Mouse (Mus musculus) cerebellum, postnatal 4 days (tissue): Measurements from ENCODE around the gene Cyp39a1.

Source experiments
- DNase-seq, 2 experiments: peaks; one replicate each; pipeline ENCODE4 v3.0.0; 2022; ENCODE audit warnings: low spot score in 2 of 2, mixed read lengths in 1 of 2

Cyp39a1 gene

GRCm38 (mm10) chr17:43667290-43667843, at the start of gene Cyp39a1:
TSS of gene Cyp39a1 (plus strand) at chr17:43667425.
- DNase-seq: no peak

GRCm38 (mm10) chr17:43619156-43619555, 48.1 kb upstream of the Cyp39a1 start:
- DNase-seq: no peak

- DNase-seq: no peak
Observed at GRCm38 (mm10) chr17:43622076-43622475, 45.1 kb upstream of the Cyp39a1 start.

- no peak for DNase-seq
Observed at GRCm38 (mm10) chr17:43628246-43628645, 39.0 kb upstream of the Cyp39a1 start.

GRCm38 (mm10) chr17:43629026-43629495, 38.2 kb upstream of the Cyp39a1 start:
- DNase-seq: no peak

- DNase-seq: peak in 1 of 2 experiments; percentile 25
Observed at GRCm38 (mm10) chr17:43629496-43630426, 37.5 kb upstream of the Cyp39a1 start, which contains the start of gene Tdrd6. TSS of gene Tdrd6 (minus strand) at chr17:43630299.

GRCm38 (mm10) chr17:43630427-43630760, 36.8 kb upstream of the Cyp39a1 start:
- DNase-seq: no peak

GRCm38 (mm10) chr17:43637146-43637545, 30.1 kb upstream of the Cyp39a1 start:
- DNase-seq: no peak

- DNase-seq: no peak
Observed at GRCm38 (mm10) chr17:43640825-43641224, 26.4 kb upstream of the Cyp39a1 start.

GRCm38 (mm10) chr17:43643191-43643590, 24.0 kb upstream of the Cyp39a1 start:
- DNase-seq: no peak

- no peak for DNase-seq
Observed at GRCm38 (mm10) chr17:43644375-43644774, 22.9 kb upstream of the Cyp39a1 start.

GRCm38 (mm10) chr17:43645136-43645535, 22.1 kb upstream of the Cyp39a1 start:
- no peak for DNase-seq

GRCm38 (mm10) chr17:43646925-43647324, 20.3 kb upstream of the Cyp39a1 start:
- DNase-seq: no peak

GRCm38 (mm10) chr17:43649641-43650436, 17.4 kb upstream of the Cyp39a1 start:
- DNase-seq: no peak

- no peak for DNase-seq
Observed at GRCm38 (mm10) chr17:43651314-43652046, 15.7 kb upstream of the Cyp39a1 start.

GRCm38 (mm10) chr17:43666576-43667289, 492 bp upstream of the Cyp39a1 start, which contains the start of gene Slc25a27:
TSS of gene Slc25a27 (minus strand) at chr17:43667214.
- peak; percentile 47 to 80 for DNase-seq

- DNase-seq: no peak
Observed at GRCm38 (mm10) chr17:43669145-43669695, 2.0 kb downstream of the Cyp39a1 start.

GRCm38 (mm10) chr17:43671907-43672306, 4.7 kb downstream of the Cyp39a1 start:
- no peak for DNase-seq

GRCm38 (mm10) chr17:43675228-43675627, 8.0 kb downstream of the Cyp39a1 start:
- no peak for DNase-seq

GRCm38 (mm10) chr17:43676241-43676640, 9.0 kb downstream of the Cyp39a1 start:
- no peak for DNase-seq
